Mouse (Mus musculus): Measurements from ENCODE around the gene Gm49373.
"Not testable (repeated sequence)": the region's sequence is repeated elsewhere in the genome, so short reads cannot be mapped to it uniquely, and the experiment has no call there.

Gene Gm49373

DNA sequence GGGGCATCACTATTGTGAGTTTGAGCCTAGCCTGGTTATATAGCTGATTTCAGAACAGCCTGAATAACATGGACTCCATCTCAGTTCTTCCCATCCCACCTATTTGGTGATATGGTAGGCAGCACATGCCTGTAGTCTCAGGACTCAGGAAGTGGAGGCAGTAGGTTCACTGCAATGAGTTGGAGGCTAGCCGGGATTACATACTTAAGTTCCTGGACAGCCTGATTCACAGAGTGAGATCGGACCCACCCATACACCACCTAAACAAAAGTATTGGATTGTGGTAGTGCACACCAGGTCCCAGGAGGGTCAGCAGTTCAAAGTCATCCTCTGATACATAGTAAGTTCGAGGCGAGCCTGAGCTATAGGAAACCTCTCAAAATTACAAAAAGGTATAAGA is 255 bp downstream of the Gm49373 start:
- no peak for DNase-seq

DNA sequence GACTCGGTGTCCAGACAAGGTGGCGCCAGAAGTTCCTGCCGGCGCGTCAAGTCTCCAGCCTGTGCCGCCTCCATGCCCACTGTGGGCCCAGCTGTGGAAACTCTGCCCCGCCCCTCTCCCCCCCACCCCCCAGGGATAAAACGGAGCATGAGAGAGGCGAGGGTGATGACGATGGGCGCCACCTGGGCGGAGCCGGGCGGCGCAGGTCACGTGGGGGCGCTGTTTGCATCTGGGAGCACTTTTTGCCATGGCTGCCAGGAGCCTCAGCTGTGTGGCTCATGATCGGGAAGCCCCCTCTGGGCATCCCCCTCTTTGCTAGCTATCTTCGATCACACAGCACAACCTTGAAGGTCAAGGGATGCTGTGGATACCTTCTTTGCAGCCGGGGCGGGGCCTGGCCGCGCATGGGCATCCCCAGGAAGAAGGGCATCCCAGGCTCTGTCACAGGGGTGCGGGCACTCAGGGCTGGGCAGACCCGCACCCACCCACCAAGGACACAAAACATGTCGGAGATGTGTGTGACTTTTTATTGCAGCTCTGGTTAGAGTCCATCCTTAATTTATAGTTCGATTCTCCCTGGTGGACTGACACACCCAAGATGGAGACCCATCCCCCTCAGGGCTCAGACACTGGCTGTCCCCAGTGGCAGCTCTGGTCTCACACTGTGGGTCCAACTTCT is 5.8 kb downstream of the Gm49373 start, which contains the start of gene Zglp1:
Gene Zglp1, minus strand, starts transcription at position 88 of the 679 bp plus-strand sequence.
- DNase-seq: no peak

DNA sequence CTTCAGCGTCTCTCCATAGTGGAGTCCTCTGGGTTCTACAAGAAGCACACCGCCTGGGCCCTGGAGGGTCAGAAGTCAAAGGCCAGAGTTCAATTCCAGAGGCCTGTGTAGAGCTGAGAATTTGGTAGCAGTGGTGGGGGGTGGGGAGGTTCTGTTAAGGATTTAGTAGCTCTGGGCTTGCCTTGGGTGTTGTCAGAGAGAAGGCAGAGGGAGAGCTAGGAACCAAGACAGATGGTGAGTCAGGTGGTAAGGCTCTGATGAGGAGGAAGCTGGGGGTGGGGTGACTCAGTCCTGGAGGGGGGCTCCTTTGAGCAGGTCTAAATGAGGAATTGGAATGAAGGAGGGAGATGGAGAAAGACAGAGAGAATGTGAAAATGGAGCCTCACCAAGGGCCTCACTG is 10.0 kb downstream of the Gm49373 start:
- no peak for DNase-seq

DNA sequence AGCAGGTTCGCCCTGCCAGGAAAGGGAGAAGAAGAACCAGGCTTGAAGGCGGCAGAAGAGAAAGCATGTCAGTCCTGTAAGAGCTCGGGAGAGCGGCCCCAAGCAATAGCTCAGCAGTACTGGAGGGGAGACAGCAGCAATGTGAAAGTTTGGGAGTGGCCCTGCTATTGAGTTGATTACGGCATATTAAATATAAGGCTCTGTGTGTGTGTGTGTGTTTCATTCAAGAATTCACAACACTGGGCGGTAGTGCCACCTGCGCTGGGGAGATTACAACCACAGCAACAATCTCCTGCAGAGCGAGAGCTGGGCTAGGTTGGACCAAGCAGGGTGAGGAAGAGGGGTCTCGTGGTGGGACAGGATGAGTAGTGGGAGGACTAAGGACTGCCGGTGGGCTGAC is 21.3 kb downstream of the Gm49373 start:
- no peak for DNase-seq

DNA sequence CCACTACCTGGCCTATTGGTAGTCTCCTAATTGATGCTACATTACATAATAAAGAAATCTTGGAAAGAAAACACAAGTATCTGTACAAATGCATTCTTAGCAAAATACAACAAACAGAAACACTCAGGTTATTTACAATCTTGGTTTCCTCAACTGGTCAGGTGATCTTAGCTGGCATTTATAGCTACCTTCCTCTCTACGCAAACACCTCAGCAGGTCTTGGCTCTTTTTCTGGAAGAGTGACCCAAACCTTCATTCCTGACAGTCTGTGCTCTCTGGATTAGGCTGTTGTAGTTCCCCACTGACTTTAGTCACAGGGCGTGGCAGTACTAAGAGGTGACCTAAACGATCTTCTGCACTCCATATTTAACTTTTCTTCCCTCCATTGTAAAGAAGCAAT is 27.7 kb downstream of the Gm49373 start:
- DNase-seq: no peak

DNA sequence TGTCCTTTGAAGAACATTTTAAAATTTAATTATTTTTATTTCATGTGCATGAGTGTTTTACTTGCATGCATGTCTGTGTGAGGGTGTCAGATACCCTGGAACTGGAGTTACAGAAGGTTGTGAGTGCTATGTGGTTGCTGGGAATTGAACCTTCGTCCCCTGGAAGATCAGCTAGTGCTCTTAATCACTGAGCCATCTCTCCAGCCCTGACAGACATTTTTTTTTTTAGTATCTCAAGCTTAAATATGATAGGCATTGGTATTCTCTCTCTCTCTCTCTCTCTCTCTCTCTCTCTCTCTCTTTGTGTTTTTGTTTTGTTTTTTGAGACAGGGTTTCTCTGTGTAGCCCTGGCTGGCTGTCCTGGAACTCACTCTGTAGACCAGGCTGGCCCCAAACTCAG is 28.1 kb downstream of the Gm49373 start:
- not testable (repeated sequence) for DNase-seq

DNA sequence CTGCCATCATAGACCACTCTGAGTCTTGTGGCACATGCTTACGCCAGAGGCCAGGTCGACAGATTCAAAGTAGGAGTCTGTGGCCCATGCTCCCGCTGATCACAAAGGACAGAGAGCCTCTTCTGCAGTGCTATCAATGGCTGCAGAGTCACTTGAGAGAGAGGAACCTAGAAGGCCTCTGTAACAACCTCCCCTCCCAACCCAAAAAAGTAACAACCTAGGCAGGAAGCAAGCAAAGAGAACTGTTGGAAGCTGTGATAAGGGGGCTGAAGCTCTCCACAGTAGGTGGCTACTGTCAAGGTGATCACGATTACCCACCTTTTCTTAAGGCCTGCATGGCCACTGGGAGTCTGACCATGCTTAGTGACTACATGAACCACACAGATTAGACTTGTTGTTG is 29.3 kb downstream of the Gm49373 start:
- DNase-seq: no peak

DNA sequence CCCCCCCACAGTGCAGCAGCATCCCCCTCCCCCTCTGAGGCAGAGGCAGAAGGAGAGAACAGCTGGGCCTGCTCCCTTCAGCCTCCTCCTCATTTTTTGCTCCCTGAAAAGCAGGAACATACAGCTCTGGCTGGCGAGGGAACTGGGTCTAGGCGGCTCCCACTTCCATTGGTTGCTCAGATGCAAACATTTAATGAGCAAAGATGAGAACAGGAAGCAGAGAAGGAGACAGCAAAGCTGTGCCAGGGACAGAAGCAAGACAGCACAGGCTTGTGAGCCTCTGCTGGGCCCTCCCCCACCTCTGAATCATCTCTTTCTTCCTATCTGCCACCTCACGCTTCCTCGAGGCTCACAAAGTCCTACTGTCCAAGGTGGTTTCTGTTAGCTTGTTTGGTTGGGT is 31.6 kb downstream of the Gm49373 start:
- DNase-seq: no peak

DNA sequence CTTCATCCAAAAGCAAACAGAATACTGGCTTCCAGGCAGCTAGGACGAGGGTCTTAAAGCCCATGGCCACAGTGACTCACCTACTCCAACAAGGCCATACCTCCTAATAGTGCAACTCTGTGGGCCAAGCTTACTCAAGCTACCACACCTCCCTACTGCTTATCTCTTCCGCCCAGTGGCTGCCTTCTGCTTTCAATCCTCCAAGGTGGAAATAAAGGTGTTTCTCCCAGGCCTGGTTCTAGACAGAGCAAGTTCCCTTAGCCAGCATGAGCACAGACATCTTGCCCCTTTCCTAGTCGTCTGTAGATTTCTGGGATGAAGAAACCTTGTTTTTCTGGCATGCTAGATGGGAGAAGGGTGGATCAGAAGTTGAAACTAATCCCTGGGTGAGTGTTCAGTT is 33.1 kb downstream of the Gm49373 start:
- no peak for DNase-seq

DNA sequence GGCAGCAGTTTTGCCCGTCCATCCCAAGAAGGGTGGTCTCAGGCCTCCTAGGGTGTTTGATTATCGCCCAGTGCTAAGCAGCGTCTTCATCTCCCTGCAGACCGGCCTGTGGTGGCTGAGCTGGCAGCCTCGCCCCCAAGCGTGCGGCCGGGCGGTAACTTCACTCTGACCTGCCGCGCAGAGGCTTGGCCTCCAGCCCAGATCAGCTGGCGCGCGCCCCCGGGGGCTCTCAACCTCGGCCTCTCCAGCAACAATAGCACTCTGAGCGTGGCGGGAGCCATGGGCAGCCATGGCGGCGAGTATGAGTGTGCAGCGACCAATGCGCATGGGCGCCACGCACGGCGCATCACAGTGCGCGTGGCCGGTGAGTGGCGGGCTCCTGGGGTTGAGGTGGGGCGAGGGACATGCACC is 35.4 kb downstream of the Gm49373 start:
- DNase-seq: peak; percentile 49 to 51

DNA sequence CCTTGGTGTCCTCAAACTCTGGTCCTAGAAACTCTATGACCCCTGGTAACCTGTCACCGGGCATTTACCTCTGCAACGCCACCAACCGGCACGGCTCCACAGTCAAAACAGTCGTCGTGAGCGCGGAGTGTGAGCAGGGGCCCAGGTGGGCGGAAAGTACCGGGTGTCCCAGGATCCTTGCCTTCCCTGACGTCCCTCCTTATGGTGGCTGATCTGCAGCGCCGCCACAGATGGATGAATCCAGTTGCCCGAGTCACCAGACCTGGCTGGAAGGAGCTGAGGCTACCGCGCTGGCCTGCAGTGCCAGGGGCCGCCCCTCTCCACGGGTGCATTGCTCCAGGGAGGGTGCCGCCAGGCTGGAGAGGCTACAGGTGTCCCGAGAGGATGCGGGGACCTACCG is 36.2 kb downstream of the Gm49373 start:
- DNase-seq: no peak

DNA sequence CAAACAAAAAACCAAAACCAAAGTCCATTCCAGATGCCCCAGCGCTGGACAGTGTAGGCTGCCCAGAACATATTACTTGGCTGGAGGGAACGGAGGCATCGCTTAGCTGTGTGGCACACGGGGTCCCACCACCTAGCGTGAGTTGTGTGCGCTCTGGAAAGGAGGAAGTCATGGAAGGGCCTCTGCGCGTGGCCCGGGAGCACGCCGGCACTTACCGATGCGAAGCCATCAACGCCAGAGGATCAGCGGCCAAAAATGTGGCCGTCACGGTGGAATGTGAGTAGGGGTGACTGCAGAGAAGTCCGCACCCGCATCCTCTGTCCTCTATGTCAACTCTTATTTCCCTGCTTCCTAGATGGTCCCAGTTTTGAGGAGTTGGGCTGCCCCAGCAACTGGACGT is 36.7 kb downstream of the Gm49373 start:
- DNase-seq: no peak

DNA sequence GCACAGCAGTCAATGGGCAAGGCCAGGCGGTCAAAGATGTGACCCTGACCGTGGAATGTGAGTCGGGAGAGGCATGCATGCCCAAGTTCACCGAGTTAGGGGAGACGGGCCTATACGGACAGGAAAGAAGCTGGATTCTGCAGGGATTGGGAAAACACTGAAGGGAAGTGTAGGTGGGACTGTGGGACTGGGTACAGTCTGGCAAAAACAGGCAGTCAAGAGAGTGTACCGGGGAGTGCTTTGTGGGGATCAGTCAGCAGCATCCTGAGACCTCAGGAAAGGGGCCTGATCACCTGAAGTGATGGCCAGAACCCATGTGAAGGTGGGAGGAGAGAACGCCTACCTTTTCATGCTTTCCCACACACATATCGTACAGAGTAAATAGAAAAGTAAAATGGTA is 37.3 kb downstream of the Gm49373 start:
- DNase-seq: no peak

DNA sequence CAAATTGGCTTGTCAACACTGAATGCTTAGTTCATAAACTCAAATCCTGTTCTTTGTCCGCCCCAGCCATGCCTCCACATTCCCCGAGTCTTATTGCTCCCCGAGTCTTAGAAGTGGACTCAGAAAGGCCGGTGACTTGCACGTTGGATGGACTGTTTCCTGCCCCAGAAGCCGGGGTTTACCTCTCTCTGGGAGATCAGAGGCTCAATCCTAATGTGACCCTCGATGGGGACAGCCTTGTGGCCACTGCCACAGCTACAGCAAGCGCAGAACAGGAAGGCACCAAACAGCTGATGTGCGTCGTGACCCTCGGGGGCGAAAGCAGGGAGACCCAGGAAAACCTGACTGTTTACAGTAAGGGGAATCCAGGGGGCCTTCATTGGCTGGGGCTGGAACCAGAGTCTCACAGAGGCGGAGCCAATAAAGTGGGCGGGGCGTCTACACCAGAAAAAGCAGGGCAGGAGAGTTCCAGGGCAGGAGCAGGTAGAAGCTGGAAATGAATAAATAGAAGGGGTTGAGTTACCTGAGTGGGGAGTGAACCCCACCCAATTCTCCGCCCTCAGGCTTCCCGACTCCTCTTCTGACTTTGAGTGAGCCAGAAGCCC is 38.3 kb downstream of the Gm49373 start:
- no peak for DNase-seq

DNA sequence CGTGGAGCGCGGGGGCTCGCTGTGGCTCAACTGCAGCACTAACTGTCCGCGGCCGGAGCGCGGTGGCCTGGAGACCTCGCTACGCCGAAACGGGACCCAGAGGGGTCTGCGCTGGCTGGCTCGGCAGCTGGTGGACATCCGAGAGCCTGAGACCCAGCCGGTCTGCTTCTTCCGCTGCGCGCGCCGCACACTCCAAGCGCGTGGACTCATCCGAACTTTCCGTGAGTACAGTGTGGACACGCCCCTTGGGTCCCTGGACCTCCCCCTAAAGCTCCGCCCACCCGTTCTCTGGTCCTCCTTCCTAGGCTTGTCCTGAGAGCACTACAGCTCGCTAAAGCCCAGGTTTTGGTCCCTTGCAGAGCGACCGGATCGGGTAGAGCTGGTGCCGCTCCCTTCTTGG is 39.8 kb downstream of the Gm49373 start:
- DNase-seq: peak; percentile 45 to 47

DNA sequence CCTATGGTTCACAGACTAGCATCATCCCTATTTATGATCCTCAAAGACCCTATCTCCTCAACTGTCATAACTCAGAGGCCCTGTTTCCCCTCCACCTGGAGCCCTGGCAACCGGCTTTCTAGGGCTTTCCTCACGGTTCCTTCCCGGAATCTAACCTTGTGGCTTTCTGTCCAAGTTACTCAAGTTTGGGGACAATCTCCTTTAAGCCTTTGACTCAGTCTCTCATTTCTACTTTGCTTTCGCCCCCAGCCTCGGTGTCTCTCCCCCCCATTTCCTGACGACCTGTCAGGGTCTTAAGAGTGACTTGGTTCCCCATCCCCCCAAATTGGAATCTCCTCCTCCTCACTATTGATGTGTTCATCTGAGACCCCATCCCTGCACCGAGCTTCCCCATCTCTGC is 40.4 kb downstream of the Gm49373 start:
- DNase-seq: no peak

DNA sequence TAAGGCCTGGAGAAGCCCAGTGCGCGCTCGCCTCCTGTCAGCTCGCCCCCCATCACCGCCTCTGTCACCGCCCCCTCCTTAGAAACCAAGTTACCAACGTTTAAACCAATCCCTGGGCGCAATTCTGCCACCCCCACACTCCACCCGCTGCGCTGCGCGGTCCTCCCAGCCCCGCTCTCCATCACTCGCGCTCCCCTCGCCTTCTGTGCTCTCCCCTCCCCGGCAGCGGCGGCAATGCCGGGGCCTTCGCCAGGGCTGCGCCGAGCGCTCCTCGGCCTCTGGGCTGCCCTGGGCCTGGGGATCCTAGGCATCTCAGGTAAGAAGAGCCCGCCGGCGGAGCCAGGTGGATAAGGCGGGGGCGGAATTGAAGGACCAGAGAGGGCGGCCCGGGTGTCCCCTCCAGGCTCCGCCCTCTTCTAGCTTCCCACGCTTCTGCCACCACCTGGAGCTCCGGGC is 41.0 kb downstream of the Gm49373 start, which contains the start of gene Icam5:
Gene Icam5, plus strand, starts transcription at position 178 of the 456 bp plus-strand sequence.
- DNase-seq: peak; percentile 51 to 54

DNA sequence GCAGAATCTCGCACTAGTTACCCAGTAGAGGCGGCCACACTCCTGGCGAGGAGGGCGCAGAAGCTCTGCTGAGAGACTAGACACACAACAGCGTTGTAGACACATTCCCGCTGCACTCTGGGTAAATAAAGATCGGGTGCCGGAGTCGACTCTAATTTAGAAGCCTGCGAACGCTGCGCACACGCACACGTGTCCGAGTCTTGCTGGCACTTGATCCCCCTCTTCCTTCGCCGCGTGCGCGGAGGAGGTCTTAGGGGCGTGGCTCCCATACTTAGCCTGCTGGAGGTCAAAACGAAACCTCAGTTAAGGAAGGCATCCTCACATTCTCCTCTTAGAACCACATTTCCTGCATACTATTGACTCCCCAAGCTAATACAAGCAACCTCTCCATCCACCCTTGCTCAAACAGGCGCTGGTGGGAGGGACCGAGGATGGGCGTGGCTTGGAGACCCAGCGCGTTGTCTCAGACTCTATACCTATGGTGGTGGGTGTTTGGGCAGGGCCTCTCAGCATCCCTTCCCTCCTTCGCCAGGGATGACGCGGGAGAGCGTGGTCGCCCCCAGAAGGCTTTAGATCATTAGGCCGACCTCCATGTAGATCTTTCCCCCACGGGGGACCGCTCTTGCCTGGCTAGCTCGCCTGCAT is 41.5 kb downstream of the Gm49373 start:
- peak; percentile 59 to 61 for DNase-seq

DNA sequence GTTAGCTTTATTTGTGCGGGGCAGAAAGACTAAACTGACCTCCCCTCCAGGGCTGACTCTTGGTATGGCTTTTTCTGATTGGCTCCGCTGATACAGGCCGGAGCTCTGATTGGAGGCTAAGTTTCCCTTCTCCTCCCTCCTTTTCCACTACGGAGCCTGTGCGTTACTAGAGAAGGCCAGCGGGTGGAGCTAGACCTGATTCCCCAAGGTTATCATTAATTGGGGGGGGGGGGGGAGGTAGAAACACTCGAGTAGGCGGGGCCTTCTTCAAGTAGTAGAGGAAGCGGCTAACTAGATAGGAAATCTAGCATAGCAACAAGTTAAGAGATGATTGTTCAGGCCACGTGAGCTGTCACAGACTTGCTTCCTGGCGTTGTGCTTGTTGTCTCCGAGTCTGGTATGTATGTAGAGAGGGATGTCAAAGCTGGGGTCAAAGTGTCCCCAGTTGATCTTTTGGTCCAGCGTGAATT is 42.1 kb downstream of the Gm49373 start:
- DNase-seq: peak; percentile 83 to 91

DNA sequence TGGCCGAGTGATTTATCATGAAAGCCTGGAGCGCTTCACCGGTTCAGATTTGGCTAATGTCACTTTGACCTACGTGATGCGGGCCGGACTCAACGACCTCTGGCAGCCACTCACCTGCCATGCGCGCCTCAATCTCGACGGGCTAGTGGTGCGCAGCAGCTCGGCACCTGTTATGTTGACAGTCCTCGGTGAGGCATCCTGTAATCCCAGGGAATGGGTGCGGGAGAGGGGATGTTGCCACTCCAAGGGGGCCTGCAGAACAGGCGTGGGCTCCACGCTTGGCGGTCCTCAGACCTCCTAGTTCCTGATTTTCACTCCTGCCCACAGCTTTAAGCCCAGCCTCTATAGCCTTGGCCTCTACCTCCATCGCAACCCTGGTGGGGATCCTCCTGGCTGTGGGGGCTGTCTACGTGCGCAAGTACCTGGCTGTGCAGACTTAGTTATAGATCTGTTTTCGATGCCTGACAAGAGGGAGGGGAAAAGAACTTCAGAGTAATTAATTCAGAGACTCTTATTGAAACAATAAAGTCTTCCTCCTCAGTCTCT is 42.8 kb downstream of the Gm49373 start:
- no peak for DNase-seq

DNA sequence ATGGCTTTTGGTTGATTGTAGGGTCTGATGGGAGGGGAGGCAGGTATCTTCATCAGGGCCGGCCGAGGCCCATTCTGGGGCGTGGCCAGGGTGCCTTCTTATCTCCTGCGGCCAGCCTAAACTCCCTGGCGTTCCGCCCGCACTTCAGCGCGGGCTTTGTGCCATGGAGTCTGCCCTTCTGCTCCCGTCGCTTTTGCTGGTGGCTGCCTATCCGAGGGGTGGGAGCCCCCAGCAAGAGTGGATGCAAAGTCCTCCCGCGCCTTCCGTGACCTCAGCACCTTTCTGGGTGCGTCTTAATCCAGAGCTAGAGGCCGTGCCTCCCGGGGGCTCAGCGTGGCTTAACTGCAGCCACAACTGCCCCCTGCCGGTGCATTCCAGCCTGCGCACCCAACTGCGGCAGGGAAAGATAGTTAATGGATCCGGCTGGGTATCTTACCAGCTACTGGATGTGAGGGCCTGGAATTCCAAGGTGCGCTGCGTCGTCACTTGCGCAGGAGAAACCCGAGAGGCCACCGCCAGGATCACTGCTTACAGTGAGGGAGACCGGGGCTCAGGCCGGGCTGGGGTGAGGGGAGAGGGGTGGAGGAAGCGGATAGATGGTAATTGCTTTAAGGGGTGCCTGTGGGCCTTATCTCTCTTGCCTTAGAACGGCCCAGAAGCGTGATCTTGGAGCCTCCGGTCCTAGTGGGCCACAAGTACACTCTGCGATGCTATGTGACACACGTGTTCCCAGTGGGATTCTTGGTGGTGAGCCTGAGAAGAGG is 43.4 kb downstream of the Gm49373 start, which contains the start of gene Icam4:
Gene Icam4, plus strand, starts transcription at position 83 of the 764 bp plus-strand sequence.
- peak; percentile 68 to 78 for DNase-seq

DNA sequence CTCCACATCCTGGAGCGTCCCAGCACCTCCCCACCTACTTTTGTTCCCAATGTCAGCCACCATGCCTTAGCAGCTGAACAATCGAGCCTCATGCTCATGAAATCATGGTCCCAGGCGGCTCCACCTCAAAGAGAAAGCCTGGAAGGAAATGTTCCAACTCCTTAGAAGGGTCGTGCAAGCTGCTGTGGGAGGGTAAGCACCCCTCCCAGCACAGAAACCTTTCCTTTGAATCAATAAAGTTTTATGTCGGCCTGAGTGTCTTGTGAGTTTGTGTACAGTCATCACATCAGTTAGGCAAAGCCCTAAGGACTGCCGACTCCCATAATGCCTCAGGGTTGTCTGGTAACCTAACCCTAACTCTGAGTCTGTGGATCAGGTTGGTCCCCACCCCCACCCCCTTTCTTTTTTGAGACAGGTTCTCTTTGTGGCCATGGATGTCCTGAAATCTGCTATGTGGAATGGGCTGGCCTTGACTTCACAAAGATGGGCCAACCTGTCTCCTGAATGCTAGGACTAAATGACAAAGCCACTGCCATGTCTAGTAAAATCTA is 44.3 kb downstream of the Gm49373 start:
- no peak for DNase-seq

All from cerebellum, postnatal 14 days (tissue).